Mouse (Mus musculus): ENCODE results near the gene Fgfr2.

DNA sequence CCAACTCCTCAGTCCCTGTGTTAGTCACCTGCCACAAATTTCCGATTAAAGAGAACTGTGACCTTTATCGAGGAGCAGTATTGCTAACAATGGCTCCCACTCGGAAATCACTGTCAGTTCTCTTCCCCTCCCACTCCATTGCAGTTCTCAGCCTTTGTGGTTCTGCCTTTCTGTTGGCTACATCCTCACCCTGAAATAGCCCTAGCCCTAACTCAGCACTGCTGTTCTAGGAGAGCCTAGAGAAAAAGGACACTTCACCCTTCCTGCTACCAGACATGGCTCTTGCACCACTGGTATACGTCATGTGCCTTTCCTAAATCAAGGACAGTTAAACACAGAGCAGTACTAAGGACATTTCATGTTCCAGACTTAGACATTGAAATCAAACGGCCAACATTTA is 1695.8 kb downstream of the Fgfr2 start:
- TF ChIP-seq CTCF (IDR thresholded peaks at IDR 0.05; ENCODE audit: insufficient read depth, low read length) (no peak), POLR2A (IDR thresholded peaks at IDR 0.05; ENCODE audit: borderline replicate concordance, extremely low read depth, low read depth, low read length) (no peak)
